ENCODE assay signal across 27 mouse cellular contexts in the genomic region with DNA sequence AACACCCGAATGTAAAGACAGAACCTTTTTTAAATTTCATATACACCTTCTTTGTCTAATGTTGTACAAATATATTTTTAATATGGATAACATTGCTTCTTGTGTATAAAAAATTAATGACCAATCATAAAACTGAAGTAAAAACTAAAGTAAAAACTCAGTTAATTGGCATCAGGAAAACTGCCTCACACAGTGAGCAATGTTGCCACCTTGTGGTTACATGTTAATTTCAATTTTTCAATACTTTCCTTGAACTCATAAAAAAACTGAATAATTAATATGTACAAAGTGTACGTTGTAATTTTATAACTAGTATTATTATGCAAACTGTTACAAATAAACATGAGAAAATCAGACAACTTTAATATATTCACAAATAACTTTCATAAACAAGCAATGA. TPM values are rescaled to one million over a fixed set of nuclear protein-coding genes. Genes with fewer than 3 reads are reported as not detected.
DNase-seq lines count a peak whose midpoint lies in the region; ATAC-seq and TF ChIP-seq lines count a peak whose summit lies in the region.
"Had no signal": no experiment of that assay in that cellular context is flagged by ENCODE, and none has a peak within 500 bp of the region (broad histone marks: within the 10 kb centered on the region; RNA-seq: fewer than 3 reads in every experiment).

No protein-coding gene starts in this region.

- DNase-seq in embryonic facial prominence, embryonic 11.5 days (ENCODE audit: low spot score): peak; percentile 1
- no peak for DNase-seq in embryonic facial prominence, embryonic 10.5 days (ENCODE audit: low spot score)
- no peak for DNase-seq in layer of hippocampus, adult 2 months (ENCODE audit: low spot score in 2 of 2)
- DNase-seq in layer of hippocampus, adult 18-20 months (ENCODE audit: low spot score in 2 of 2): no peak
- DNase-seq in CH12.LX (ENCODE audit: extremely low read depth): no peak
- peak; percentile 14 for DNase-seq in embryo, embryonic 11 days
- DNase-seq in frontal cortex, postnatal 25 days (ENCODE audit: low spot score in 2 of 2): no peak
- no peak for DNase-seq in urinary bladder, postnatal 25 days (ENCODE audit: low spot score)
- DNase-seq: adrenal gland, adult 2 months; cerebellum, adult 11 months; cerebellum, postnatal 14 days; gastrocnemius, postnatal 36 days; heart, postnatal 10 days; right cerebral cortex, postnatal 14 days had no signal

- dilution Hi-C loops in CH12.LX (cut with MboI; ENCODE audit: extremely low pct_ligation_motif_present, extremely low pct_unique_long_range_greater_than_20kb, low sequenced_read_pairs): no loop called here

- H3K27ac ChIP-seq in embryonic facial prominence, embryonic 11.5 days (replicated peaks; ENCODE audit: low read depth, low read length): no peak overlapping the region
- no peak overlapping the region for H3K27ac ChIP-seq in embryonic facial prominence, embryonic 10.5 days (replicated peaks)
- H3K27ac ChIP-seq in layer of hippocampus, adult 2 months: no peak overlapping the region
- no peak overlapping the region for H3K27ac ChIP-seq in CH12.LX (ENCODE audit: insufficient read depth, low read depth)
- H3K27ac ChIP-seq: embryonic facial prominence, embryonic 13.5 days; heart, embryonic 10.5 days; liver, embryonic 12.5 days; lung, embryonic 15.5 days had no signal

- H3K9me3 ChIP-seq in embryonic facial prominence, embryonic 11.5 days (replicated peaks; ENCODE audit: control insufficient read depth, low read length): no peaks in the 10 kb centered on the region
- no peaks in the 10 kb centered on the region for H3K9me3 ChIP-seq in embryonic facial prominence, embryonic 10.5 days
- peaks cover 9% of the 10 kb centered on the region for H3K9me3 ChIP-seq in CH12.LX (replicated peaks; ENCODE audit: low read length)
- H3K9me3 ChIP-seq: embryonic facial prominence, embryonic 13.5 days; heart, embryonic 10.5 days; liver, embryonic 12.5 days; lung, embryonic 15.5 days had no signal

- TF ChIP-seq CTCF in layer of hippocampus, adult 2 months (conservative IDR thresholded peaks at IDR 0.05): peak; percentile 82
- 0 out of 4 replicates have a peak, but pooled peaks of 1 of the 2 experiments have one; percentile 3 for TF ChIP-seq CTCF in CH12.LX (conservative IDR thresholded peaks at IDR 0.05 in 1 of 2, IDR thresholded peaks at IDR 0.05 in 1 of 2; ENCODE audit: low read depth in 2 of 2, low read length in 2 of 2)

- H3K4me1 ChIP-seq in embryonic facial prominence, embryonic 11.5 days (ENCODE audit: control insufficient read depth, insufficient read depth, low read length): no peaks in the 10 kb centered on the region
- no peaks in the 10 kb centered on the region for H3K4me1 ChIP-seq in embryonic facial prominence, embryonic 10.5 days
- H3K4me1 ChIP-seq in CH12.LX (ENCODE audit: control insufficient read depth in 1 of 2, insufficient read depth in 2 of 2): no peaks in the 10 kb centered on the region
- H3K4me1 ChIP-seq: embryonic facial prominence, embryonic 13.5 days; heart, embryonic 10.5 days; liver, embryonic 12.5 days; lung, embryonic 15.5 days had no signal

- H3K79me2 ChIP-seq in CH12.LX (replicated peaks; ENCODE audit: control insufficient read depth, extremely low read depth, insufficient read depth, poor library complexity, severe bottlenecking): no peaks in the 10 kb centered on the region

- no peak for TF ChIP-seq POLR2A in CH12.LX (IDR thresholded peaks at IDR 0.05; ENCODE audit: low read depth, low read length)

- H3K9ac ChIP-seq in embryonic facial prominence, embryonic 11.5 days (replicated peaks; ENCODE audit: low read length): no peak overlapping the region
- no peak overlapping the region for H3K9ac ChIP-seq in CH12.LX (ENCODE audit: insufficient read depth, low read depth)
- H3K9ac ChIP-seq: embryonic facial prominence, embryonic 13.5 days; liver, embryonic 12.5 days; lung, embryonic 15.5 days had no signal

- H3K36me3 ChIP-seq in embryonic facial prominence, embryonic 11.5 days (replicated peaks; ENCODE audit: control insufficient read depth, insufficient read depth, low read depth, low read length): no peaks in the 10 kb centered on the region
- H3K36me3 ChIP-seq in embryonic facial prominence, embryonic 10.5 days (replicated peaks): no peaks in the 10 kb centered on the region
- no peaks in the 10 kb centered on the region for H3K36me3 ChIP-seq in CH12.LX (replicated peaks in 1 of 2; ENCODE audit: control insufficient read depth in 1 of 2, insufficient read depth in 1 of 2, low read length in 1 of 2)
- H3K36me3 ChIP-seq: embryonic facial prominence, embryonic 13.5 days; heart, embryonic 10.5 days; liver, embryonic 12.5 days; lung, embryonic 15.5 days had no signal

- no peak for TF ChIP-seq EP300 in CH12.LX (IDR thresholded peaks at IDR 0.05; ENCODE audit: low read length)

- H3K4me2 ChIP-seq in embryonic facial prominence, embryonic 11.5 days (ENCODE audit: low read depth, low read length): no peak overlapping the region
- no peak overlapping the region for H3K4me2 ChIP-seq in CH12.LX (ENCODE audit: insufficient read depth, low read depth, poor library complexity, severe bottlenecking)
- H3K4me2 ChIP-seq: embryonic facial prominence, embryonic 13.5 days; liver, embryonic 12.5 days; lung, embryonic 15.5 days had no signal

- WGBS in embryonic facial prominence, embryonic 11.5 days: 80% methylated on average over 2 of the region's 2 CpGs
- 76% methylated on average over 2 of the region's 2 CpGs for WGBS in embryonic facial prominence, embryonic 10.5 days

- in situ Hi-C loops in CH12.LX (cut with MboI; ENCODE audit: low pct_ligation_motif_present, low pct_unique_long_range_greater_than_20kb, low sequenced_read_pairs): no loop called here

- TF ChIP-seq RAD21 in CH12.LX (IDR thresholded peaks at IDR 0.05; ENCODE audit: low read depth, low read length): peak; percentile 11

- no peak overlapping the region for H3K4me3 ChIP-seq in embryonic facial prominence, embryonic 11.5 days (ENCODE audit: low read depth, low read length)
- no peak overlapping the region for H3K4me3 ChIP-seq in embryonic facial prominence, embryonic 10.5 days
- H3K4me3 ChIP-seq in layer of hippocampus, adult 2 months: no peak overlapping the region
- no peak overlapping the region for H3K4me3 ChIP-seq in CH12.LX (replicated peaks in 1 of 3; ENCODE audit: low read depth in 2 of 3, low read length in 2 of 3, poor library complexity in 1 of 3)
- H3K4me3 ChIP-seq: embryonic facial prominence, embryonic 13.5 days; heart, embryonic 10.5 days; liver, embryonic 12.5 days; lung, embryonic 15.5 days had no signal

- ATAC-seq in embryonic facial prominence, embryonic 11.5 days (replicated peaks; ENCODE audit: insufficient number of reproducible peaks, low FRiP score, low TSS enrichment, low read depth): no peak
- ATAC-seq: inflammation-experienced regulatory T-cells, adult 6 months; liver, embryonic 12.5 days; midbrain, embryonic 16.5 days had no signal

- no peaks in the 10 kb centered on the region for H3K27me3 ChIP-seq in embryonic facial prominence, embryonic 11.5 days (ENCODE audit: control insufficient read depth, insufficient read depth, low read length)
- no peaks in the 10 kb centered on the region for H3K27me3 ChIP-seq in embryonic facial prominence, embryonic 10.5 days (replicated peaks; ENCODE audit: low read depth, poor library complexity, severe bottlenecking)
- H3K27me3 ChIP-seq in CH12.LX (replicated peaks): no peaks in the 10 kb centered on the region
- H3K27me3 ChIP-seq: embryonic facial prominence, embryonic 13.5 days; liver, embryonic 12.5 days; lung, embryonic 15.5 days had no signal

TF ChIP-seq in CH12.LX, 34 proteins besides CTCF, POLR2A, EP300 and RAD21:
- no peak for TF ChIP-seq NRF1 (IDR thresholded peaks at IDR 0.05; ENCODE audit: low read depth, low read length)

RNA-seq across cellular contexts. Expression of gene Crisp1, which starts 33.6 kb away (rescaled TPM):
- not detected in 2 replicates for polyA plus RNA-seq in embryonic facial prominence, embryonic 11.5 days (2014; fragmentation: Nextera tagmentation; extraction: Ambion mirVana)
- polyA plus RNA-seq in embryonic facial prominence, embryonic 10.5 days (2016; fragmentation: Nextera tagmentation; extraction: Ambion mirVana): not detected in 2 replicates
- not detected for total RNA-seq in layer of hippocampus, adult 2 months (2021)
- total RNA-seq in layer of hippocampus, adult 18-20 months (2021): not detected
- total RNA-seq in CH12.LX (2012; rRNA removed) (not detected in 2 replicates), CH12.LX (2014; rRNA removed) (not detected in 2 replicates)
- polyA plus RNA-seq in CH12.LX (2012; ENCODE audit: insufficient read length, low read depth): not detected in 2 replicates
- total RNA-seq: adrenal gland, adult 2 months; gastrocnemius, postnatal 36 days; heart, postnatal 10 days; layer of hippocampus, adult 8-10 months; left cerebral cortex, adult 8-10 months had no signal
- polyA plus RNA-seq: adrenal gland, adult 2 months; C2C12; heart, embryonic 10.5 days; inflammation-experienced regulatory T-cells, adult 6 months; limb, embryonic 11.5 days; liver, embryonic 12.5 days; lung, embryonic 15.5 days; midbrain, embryonic 16.5 days; spleen, adult 2 months had no signal

RNA-seq across cellular contexts. Expression of gene Crisp3, which starts 43.3 kb away (rescaled TPM):
- not detected in 2 replicates for polyA plus RNA-seq in embryonic facial prominence, embryonic 11.5 days (2014; fragmentation: Nextera tagmentation; extraction: Ambion mirVana)
- polyA plus RNA-seq in embryonic facial prominence, embryonic 10.5 days (2016; fragmentation: Nextera tagmentation; extraction: Ambion mirVana): not detected in 2 replicates
- not detected for total RNA-seq in layer of hippocampus, adult 2 months (2021)
- not detected for total RNA-seq in layer of hippocampus, adult 18-20 months (2021)
- 0.13 and 0.25 TPM in 2 replicates for total RNA-seq in CH12.LX (2012; rRNA removed)
- not detected in 2 replicates for total RNA-seq in CH12.LX (2014; rRNA removed)
- not detected in 2 replicates for polyA plus RNA-seq in CH12.LX (2012; ENCODE audit: insufficient read length, low read depth)
- total RNA-seq: adrenal gland, adult 2 months; gastrocnemius, postnatal 36 days; heart, postnatal 10 days; layer of hippocampus, adult 8-10 months; left cerebral cortex, adult 8-10 months had no signal
- polyA plus RNA-seq: adrenal gland, adult 2 months; C2C12; embryonic facial prominence, embryonic 13.5 days; heart, embryonic 10.5 days; inflammation-experienced regulatory T-cells, adult 6 months; kidney, embryonic 16.5 days; limb, embryonic 11.5 days; liver, embryonic 12.5 days; lung, embryonic 15.5 days; midbrain, embryonic 16.5 days; stomach, embryonic 16.5 days had no signal

Comparison
In these comparisons a context has a peak if more than half of its experiments do, and no peak if none do; other contexts are left out.
1. DNase-seq: peak in embryonic facial prominence, embryonic 11.5 days (single experiment) and embryo, embryonic 11 days (single experiment); none in embryonic facial prominence, embryonic 10.5 days (single experiment), layer of hippocampus, adult 2 months (0 of 2), layer of hippocampus, adult 18-20 months (0 of 2), CH12.LX (single experiment), frontal cortex, postnatal 25 days (0 of 2) and urinary bladder, postnatal 25 days (single experiment).